Mouse (Mus musculus) kidney, postnatal 25 days (tissue): Measurements from ENCODE around the gene Tgfb1.

Source experiments
- DNase-seq, 2 experiments: peaks; one replicate each; pipeline ENCODE4 v3.0.0; 2021; ENCODE audit warnings: mixed read lengths in 2 of 2

Gene Tgfb1

GRCm38 (mm10) chr7:25686680-25687531, at the start of gene Tgfb1:
Gene Tgfb1 (plus strand): TSS chr7:25687002.
- peak; percentile 80 to 89 for DNase-seq

- no peak for DNase-seq
Measured at GRCm38 (mm10) chr7:25637099-25637498, 49.7 kb upstream of the Tgfb1 start.

- DNase-seq, result no peak
Measured at GRCm38 (mm10) chr7:25639754-25640153, 47.0 kb upstream of the Tgfb1 start.

- DNase-seq, result no peak
Measured at GRCm38 (mm10) chr7:25644136-25644535, 42.7 kb upstream of the Tgfb1 start.

DNA sequence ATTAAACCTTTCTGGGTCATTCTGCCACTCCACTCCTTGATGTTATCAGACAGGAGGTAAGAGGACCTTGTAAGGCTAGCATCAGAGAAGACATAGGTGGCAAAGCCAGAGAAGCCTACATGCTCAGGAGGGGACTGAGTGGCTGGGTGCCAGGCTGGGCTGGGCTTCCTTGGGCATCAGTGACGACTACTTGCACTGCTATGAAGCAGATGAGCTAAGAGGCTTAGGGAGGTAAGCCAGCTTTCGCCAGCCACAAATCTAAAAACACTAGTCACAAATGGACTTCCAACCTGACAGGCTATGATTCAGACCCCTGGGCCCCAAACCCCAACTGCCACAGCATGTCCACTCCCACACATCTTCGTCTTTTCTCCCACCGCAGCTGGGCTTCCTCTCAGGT, 42.2 kb upstream of the Tgfb1 start:
- DNase-seq, result no peak

- peak in 1 of 2 experiments; percentile 75 for DNase-seq
Measured at GRCm38 (mm10) chr7:25645074-25645473, 41.7 kb upstream of the Tgfb1 start.

DNA sequence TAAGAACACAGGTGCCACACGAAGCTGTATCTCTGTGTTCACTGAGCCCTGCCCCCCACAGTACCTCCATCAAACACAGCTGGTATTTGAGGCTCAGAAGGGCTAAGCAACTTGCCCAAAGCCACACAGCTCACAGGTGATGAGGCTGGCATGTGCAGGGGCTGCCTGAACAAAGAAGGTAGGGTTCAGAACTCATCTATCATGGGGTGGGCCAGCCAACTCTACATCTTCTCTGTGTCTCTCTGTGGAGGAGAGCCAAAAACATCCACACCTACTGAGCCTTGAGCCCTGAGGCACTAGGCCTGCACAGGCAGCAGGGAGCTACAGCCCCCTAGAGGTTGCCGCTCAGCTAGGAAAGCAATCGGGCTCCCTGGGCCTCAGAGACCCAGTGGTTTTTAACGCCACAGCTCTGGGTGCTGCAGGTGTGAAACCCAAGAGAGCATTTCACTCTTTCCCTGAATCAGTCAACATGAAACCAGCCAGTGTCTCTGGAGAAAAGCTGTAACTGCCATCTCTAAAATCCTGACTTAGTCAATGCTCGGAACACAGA, 39.2 kb upstream of the Tgfb1 start:
- no peak for DNase-seq

DNA sequence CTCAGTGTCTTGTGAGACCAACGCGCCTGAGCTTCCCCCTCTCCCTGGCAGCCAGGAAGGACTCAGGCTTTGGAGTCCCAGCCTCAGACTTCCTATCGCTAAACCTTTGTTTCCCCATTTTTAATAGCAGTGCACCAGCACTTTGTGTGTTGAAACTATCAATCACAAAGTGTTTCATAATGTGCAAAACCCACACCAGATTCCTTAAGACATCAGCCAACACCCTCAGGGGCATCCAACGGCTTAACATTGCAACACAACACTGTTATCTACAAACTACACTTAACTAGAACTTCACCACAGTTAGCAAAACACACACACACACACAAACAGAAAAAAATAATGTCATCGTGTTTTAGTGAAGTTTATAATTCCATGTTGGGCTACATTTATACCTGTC, 37.0 kb upstream of the Tgfb1 start:
- no peak for DNase-seq

DNA sequence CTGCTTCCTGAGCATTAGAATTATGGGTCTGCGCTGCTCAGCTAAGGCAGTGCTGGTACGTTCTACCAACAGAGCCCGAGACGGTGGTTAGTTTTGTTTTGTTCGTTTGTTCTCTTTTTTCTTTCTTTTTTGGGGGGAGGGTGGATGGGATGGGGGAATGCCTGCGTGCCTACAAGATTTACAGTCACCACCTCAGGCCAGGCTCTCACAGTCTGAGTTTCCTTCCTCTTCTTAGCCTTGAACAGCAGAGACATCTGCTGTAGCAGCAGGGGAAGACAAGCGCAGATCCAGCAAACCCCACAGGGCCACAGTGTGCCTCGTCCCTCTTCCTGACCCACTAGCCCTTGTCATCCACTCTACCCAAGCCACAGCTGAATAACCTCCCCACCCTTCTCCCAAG, 35.5 kb upstream of the Tgfb1 start:
- DNase-seq, result no peak

DNA sequence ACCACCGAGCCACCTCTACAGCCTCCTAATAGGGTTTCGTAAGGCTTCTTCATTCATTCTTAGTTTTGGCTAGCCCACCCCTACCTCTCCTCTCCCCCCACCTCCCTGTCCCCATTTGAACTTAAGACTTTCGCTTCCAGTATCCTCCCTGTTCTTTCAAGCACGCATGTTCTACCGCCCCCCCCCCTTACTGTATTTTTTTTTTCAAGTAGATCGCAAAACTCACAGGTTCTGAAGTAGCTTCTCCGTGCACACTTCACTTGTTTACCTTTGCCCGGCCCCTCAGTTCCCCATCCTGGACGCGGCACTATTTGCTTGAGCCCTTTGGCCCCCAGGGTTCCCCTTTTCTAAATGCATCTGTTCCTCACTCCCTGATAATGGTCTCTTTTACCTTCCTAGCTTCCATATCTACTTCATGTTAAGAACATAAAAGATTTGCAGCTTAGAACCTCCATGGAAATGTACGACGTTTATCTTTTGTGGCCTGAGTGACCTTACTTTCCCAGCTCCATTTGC, 34.5 kb upstream of the Tgfb1 start:
- DNase-seq, result no peak

GRCm38 (mm10) chr7:25655601-25656428, 31.0 kb upstream of the Tgfb1 start:
- DNase-seq, result peak; percentile 76 to 86

DNA sequence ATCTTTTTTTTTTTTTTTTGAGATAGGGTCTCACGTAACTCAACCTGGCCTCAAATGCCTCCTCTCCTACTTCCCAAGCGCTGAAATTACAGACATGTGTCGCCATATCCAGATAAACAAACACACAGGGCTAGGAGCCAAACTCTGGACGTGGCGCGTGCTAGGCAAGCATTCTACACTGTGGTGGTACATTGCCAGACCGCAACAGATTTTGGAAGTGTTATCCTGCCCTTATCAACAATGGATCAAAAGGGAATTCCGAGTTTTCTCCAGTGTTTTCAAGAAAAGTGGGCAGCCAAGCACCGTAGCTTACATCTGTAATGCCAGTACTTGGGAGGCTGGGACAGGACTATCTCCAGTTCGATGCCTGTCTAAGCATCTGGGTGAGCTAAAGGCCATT, 29.0 kb upstream of the Tgfb1 start:
- DNase-seq, result peak in 1 of 2 experiments; percentile 37

DNA sequence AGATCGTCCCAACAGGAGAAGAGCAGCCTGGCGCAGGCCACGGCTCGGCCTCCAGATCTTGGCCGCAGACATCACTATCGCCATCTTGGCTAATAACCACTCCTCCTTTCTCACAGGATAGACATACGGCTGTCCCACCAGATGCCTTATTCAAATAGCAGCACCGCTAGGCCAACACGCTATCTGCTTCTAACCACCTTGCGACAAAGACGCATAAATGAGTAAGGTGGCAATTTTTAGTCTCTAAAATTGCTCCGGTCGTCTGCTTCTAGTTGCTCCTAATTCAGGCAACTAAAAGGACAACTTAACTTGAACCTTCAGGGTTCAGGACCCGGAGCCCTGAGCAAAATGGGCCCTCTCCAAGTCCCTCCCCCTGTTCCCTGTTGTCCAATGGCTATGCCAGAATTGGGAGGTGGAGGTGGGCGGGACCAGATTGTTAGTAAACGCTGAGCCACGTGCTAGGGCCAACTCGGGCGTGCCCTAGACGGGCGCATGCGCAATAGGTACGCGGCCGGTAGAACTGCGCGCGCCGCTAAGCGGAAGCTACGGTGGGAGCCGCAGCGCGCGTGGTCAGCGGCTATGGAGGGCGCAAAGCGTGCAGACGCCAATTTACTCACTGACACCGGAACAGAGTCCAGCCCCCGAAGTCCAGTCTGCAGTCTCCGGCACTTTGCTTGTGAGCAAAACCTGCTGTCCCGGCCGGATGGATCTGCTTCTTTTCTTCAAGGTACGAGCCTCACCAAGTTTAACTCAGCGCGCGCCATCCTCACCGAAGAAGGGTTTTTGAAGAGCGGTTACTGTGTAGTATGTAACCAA, 27.9 kb upstream of the Tgfb1 start, which contains the start of the genes Bckdha and Exosc5:
Bckdha (minus strand) TSS at position 325 of the 816 bp plus-strand sequence.
Exosc5 (plus strand) TSS at position 508 of the 816 bp plus-strand sequence.
- DNase-seq, result peak; percentile 100

GRCm38 (mm10) chr7:25666381-25666780, 20.4 kb upstream of the Tgfb1 start:
- no peak for DNase-seq

DNA sequence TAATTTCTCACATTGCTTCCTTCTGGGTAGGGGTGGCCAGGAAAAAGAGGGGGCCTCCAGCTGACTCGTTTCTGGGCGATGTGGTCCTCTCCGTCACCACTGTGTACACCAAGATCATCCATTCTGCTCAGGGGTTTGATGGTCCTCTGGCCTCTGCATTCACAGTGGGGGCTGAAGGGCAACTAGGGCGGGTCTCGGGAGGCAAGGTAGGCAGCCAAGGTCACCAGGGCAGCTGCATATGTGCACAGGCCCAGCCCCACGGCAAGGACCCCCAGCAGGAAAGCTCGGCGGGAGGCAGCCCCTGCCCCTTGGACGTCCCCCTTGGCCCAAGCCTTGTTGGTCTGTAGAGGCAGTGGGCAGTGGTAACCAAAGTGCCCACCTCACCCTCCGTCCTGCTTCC, 17.6 kb upstream of the Tgfb1 start:
- DNase-seq, result no peak

DNA sequence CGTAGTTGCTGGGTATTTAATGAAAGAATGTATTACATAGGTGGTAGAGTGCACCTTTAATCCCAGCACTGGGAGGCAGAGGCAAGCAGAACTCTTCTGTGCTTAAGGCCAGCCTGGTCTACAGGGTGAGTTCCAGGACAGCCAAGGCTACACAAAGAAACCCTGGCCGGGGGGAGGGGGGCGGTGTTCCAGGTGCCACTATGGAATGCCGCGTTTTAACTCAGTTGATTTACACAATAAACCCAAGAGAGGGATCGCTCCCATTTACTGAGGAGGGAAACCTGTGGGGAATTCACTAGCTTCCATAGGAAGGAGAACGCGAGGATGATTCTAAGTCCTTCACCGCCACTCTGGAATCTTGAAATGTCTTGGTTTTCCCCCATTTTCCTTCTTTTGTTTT, 17.2 kb upstream of the Tgfb1 start:
- no peak for DNase-seq

- DNase-seq, result no peak
Measured at GRCm38 (mm10) chr7:25670096-25670495, 16.7 kb upstream of the Tgfb1 start.

DNA sequence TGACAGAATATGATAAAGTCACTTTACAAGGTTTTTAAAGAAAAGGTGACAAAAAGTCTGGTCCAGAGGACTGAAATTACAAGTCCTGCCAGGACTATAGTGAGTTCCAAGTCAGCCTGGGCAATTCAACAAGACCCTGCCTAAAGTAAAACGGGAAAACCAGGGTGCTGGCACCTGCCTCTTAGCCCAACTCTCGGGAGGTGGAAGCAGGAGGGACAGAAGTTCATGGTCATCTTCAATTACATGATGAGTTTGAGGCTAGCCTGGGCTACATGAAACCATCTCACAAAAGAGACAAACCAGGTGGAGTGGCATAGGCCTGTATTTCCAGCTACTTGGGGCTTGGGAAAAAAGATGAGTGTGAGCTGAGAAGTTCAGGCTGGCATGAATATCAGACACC, 15.1 kb upstream of the Tgfb1 start:
- DNase-seq, result no peak

DNA sequence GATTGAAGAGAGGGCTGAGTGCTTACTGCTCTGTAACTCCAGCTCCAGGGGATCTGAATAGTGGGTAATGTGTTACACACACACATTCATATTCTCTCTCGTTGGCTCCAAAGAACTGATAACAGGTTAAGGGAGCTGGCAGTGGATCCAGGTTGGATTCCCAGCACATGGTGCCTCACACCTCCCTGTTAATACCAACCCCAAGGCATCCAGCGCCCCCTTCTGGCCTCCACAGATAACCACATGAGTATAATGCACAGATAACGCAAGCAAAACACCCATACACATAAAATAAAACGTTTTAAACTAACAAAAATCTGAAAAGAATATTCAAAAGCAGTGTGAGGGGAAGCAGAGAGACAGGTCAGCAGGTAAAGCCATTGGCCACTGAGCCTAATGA, 14.4 kb upstream of the Tgfb1 start:
- peak in 1 of 2 experiments; percentile 32 for DNase-seq

- no peak for DNase-seq
Measured at GRCm38 (mm10) chr7:25674297-25674696, 12.5 kb upstream of the Tgfb1 start.

DNA sequence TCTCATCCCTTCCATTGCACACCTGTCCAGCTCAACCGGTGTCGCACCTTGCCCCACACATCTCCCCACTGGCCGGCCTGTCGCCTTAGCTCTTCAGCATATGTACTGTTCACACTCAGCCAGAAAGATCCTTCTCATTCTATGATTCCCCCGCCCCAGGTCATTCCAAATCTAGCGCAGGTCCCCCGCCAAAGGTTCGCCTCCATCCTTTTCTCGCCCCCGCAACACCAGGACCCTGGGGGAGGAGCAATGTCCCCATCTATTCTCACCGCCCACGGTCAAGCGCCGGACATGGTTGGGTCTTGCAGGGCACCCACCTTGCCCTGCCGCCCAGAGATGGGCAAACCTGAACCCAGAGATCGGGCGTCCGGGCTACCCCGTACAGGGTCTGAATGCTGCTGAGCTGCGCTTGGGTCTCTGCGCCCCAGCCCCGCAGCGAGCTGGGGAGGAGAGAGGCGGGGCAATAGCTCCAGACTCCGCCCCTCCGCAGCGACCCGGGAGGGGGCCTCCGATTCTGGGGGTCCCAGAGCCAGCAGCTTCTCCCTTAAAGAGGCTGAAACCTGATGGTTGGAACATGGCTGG, 12.0 kb upstream of the Tgfb1 start, which contains the start of gene Tmem91:
Tmem91 (minus strand) TSS at position 448 of the 582 bp plus-strand sequence.
- DNase-seq, result peak in 1 of 2 experiments; percentile 31

GRCm38 (mm10) chr7:25675405-25675804, 11.4 kb upstream of the Tgfb1 start:
- no peak for DNase-seq
